Mouse (Mus musculus): ENCODE measurements around the gene Stn1. TPM values are rescaled to one million over a fixed set of nuclear protein-coding genes. Genes with fewer than 3 reads are reported as not detected.
A peak's percentile ranks its signal among the peaks of the same experiment; 100 is the strongest.

Gene Stn1
- polyA plus RNA-seq, 1 experiment, result 23.9 TPM

DNA sequence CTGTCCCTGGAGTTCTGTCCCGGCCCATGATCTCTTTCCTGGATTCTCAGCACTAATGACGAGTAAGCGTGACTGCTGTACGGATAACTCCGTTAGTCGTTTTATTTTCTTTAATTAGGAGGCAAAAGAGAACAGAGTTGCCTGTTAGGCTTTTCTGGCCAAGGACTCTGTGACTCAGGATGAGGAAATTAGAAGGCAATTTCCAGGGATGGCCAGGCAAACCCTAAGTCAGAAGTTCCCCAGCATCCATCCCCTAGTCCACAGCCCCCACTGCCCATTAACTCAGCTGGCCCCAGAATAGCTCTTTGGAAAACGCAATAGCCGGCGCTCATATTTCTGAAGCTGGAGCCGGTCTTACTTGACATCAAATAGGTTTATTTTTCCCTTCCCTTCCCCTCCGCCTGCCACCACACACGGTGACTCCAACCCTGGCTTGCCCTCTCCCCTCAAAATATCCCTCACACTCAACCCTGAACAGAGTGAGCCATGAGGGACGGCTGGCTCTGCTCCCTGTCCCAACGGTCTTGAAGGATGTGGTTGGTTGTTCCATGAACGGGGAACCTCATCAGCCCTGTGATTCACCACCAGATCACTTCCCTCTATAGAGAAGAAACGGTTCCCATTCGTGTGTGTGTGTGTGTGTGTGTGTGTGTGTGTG lies 78.7 kb downstream of the Stn1 start:
- DNase-seq (ENCODE audit: low read depth), result no peak
- no peak for TF ChIP-seq CTCF (IDR thresholded peaks at IDR 0.05; ENCODE audit: borderline replicate concordance, extremely low read depth, insufficient read depth, insufficient read length)

DNA sequence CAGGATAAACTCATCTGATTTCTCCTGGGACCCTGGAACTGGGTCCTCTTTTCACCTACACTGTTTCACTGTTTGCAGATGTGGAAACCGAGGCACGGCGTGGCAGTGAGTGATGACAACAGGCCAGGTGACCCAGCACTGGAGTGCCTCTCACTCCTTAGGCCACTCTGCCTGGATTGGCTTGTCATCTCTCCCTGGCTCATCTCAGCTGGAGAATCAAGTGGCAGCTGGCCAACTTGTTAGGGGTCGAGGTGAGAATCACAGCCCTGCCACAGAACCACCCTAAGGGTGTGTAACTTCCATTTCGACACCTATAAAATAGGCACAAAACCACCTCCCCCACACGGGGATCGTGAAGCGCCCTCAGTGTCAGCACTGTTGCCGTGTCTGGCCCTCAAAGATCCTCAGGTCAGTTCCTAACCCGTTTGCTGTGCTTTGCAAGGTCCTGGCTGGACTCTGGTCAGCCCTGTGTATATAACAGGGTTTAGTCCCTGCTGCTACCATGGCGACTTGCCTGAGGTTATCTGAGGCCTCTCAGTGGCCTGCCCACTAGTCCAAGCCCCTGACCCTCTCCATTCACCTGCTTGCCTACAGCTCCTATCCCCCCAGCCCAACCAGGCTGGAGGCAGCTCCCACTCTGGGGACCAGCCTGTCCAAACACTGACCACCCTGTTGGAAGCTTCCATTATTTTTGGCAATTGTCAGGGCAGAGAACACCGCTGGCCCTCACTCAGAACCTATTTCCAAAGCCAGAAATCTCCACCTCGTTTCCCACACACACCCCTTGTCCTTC lies 79.4 kb downstream of the Stn1 start:
- DNase-seq (ENCODE audit: low read depth), result no peak

DNA sequence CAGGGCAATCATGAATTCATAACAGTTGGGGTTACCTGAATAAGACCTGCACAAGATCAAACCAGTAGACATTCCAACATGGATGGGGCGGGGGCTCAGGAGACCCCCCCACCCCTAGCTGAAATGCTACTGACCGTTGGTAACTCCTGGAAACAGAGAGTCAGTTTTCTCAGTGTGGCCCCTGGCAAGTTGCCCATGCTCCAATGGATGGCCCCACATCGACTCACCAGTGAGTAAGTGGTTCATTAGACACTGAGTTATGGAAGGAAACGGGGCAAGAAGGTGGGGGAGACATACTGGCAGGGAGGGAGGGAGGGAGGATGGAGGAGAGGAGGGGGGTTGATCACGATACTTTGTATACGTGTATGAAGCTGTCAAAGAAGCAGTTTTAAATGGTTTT lies 81.3 kb downstream of the Stn1 start:
- TF ChIP-seq CTCF (IDR thresholded peaks at IDR 0.05; ENCODE audit: borderline replicate concordance, extremely low read depth, insufficient read depth, insufficient read length) (no peak), POLR2A (IDR thresholded peaks at IDR 0.05; ENCODE audit: borderline replicate concordance, extremely low read depth, insufficient read depth, insufficient read length, poor library complexity, severe bottlenecking) (no peak)

More for the DNA sequence above, 79.4 kb downstream of the Stn1 start:
- TF ChIP-seq CTCF (IDR thresholded peaks at IDR 0.05; ENCODE audit: borderline replicate concordance, extremely low read depth, insufficient read depth, insufficient read length), result no peak
- TF ChIP-seq POLR2A (IDR thresholded peaks at IDR 0.05; ENCODE audit: borderline replicate concordance, extremely low read depth, insufficient read depth, insufficient read length, poor library complexity, severe bottlenecking), result no peak

DNA sequence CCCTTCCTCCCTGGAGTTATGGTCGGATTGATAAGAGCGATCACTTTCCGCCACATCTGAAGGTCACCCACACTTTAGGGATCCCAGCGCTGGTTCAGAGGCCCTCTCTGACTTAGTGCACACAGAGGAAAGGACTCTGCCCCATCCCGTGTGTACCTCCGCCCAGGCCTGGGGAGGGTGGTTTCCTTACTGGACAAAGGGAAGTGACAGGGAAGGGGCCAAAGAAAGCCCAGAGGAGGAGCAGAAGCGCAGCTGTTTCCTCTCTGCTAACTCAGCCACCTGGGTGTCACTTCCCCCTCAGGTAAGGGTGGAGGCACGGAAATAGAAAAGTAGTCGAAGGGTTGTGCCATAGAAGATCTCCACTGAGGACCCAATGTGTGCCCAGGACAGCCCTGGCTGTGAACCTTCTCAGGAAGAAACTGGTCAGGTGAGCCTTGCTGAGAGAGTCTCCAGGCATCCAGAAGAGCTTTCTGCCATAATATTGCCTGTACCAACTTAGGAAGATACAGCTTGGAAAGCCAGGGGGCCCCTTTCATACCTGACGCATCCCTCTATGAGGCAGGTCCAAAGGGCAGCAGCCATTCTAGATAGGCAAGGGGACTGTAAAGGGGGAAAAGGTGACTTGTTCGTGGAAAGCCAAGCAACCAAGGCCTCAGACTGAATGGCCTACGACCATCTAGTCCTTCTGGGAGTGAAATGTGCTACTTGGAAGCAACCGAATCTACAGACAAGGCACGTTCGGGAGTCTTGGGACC lies 82.1 kb downstream of the Stn1 start:
- no peak for DNase-seq (ENCODE audit: low read depth)
- TF ChIP-seq CTCF (IDR thresholded peaks at IDR 0.05; ENCODE audit: borderline replicate concordance, extremely low read depth, insufficient read depth, insufficient read length) (no peak), POLR2A (IDR thresholded peaks at IDR 0.05; ENCODE audit: borderline replicate concordance, extremely low read depth, insufficient read depth, insufficient read length, poor library complexity, severe bottlenecking) (no peak)

More for the DNA sequence above, 81.3 kb downstream of the Stn1 start:
- DNase-seq (ENCODE audit: low read depth), result no peak

DNA sequence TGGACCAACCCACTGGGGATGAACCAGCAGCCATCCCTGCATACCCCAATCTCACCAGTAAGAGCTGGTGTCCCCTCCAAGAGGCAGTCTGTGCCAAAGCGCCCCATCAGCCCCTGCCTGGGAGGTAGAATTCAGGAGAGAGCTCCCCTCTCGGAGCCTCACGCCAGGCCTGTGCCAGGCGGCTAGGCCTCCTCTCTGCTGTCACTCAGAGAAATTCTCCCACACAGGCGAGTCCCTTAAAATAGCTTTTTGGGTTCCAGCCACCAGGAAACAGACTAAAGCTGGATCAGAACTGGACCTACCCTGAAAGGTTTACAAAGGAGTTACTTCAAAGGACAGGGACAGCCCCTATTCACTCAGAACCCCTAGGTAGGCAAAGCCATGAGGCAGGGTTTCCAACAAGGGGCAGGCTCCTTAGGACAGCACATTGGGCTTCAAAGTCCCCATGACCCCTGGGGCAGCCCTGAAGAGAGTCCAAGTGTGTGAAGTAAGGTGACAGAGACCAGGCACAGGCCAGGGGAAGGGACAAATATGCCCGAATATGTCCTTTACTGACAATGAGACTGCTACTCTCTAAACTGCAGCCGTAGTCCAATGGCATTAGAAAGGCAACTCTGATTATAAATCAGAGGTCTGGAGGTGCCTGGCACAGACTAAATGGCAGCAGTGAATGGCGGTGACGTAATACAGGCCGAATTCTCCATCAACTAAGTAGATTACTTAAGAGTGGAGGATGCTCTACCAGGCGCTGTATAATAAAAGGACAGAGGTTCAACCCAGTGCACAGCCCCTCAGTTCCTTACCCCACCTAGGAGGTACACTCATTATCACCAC lies 82.9 kb downstream of the Stn1 start:
- no peak for TF ChIP-seq CTCF (IDR thresholded peaks at IDR 0.05; ENCODE audit: borderline replicate concordance, extremely low read depth, insufficient read depth, insufficient read length)
- DNase-seq (ENCODE audit: low read depth), result peak; percentile 58

DNA sequence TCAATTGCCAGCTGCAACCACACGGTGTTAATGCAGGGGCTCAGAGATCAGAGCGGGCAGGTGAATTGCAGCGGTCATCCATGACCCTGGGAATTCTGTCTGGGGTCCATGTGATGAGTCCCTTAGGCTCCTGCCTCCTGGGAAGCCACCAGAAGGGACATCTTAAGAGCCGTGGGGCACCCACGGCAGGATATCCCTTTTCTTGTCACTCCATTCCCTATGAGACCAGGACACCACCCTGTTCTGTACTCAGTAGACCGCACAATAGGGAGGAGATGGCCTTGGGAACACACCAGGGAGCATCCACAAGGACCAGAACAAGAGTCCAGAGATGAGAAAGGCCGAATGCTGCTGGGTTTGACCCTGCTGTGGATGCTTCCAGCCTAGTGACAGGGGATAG lies 84.0 kb downstream of the Stn1 start:
- DNase-seq (ENCODE audit: low read depth), result no peak
- TF ChIP-seq POLR2A (IDR thresholded peaks at IDR 0.05; ENCODE audit: borderline replicate concordance, extremely low read depth, insufficient read depth, insufficient read length, poor library complexity, severe bottlenecking) (no peak), CTCF (IDR thresholded peaks at IDR 0.05; ENCODE audit: borderline replicate concordance, extremely low read depth, insufficient read depth, insufficient read length) (no peak)

DNA sequence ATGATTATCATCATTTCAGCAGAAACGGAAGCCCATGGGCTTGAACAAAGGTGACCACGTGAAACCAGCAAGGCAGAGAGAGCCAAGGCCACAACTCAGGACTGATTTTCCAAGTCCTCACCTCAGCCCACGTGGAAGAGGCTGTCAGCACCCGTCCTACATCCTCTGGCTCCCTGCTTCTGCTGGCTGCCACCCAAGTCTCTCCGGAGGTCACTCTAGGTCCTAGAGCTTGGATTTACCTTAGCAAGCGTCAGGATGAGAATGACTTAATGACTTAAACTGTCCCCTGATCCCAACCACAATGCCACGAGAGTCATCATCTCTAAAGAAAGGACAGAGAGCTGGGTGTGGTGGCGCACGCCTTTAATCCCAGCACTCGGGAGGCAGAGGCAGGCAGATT lies 84.6 kb downstream of the Stn1 start:
- no peak for DNase-seq (ENCODE audit: low read depth)
- no peak for TF ChIP-seq CTCF (IDR thresholded peaks at IDR 0.05; ENCODE audit: borderline replicate concordance, extremely low read depth, insufficient read depth, insufficient read length)
- no peak for TF ChIP-seq POLR2A (IDR thresholded peaks at IDR 0.05; ENCODE audit: borderline replicate concordance, extremely low read depth, insufficient read depth, insufficient read length, poor library complexity, severe bottlenecking)

DNA sequence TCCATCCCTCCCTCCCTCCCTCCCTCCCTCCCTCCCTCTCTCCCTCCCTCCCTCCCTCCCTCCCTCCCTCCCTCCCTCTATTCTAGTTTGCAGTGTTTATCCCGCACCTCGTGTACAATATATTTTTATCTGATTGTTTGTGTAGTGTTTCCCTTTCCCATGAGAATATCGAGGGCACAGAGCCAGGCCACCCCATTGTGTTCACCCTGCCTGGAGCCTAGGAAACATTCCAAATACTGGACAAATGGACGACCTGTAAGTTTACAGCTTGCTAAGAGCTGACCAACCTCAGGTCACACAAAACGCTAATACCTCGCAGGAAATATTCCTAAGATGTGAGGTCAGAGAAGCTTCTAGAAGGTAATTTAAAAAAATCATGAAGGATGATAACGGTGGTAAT lies 85.1 kb downstream of the Stn1 start:
- TF ChIP-seq POLR2A (IDR thresholded peaks at IDR 0.05; ENCODE audit: borderline replicate concordance, extremely low read depth, insufficient read depth, insufficient read length, poor library complexity, severe bottlenecking), result no peak
- no peak for DNase-seq (ENCODE audit: low read depth)

DNA sequence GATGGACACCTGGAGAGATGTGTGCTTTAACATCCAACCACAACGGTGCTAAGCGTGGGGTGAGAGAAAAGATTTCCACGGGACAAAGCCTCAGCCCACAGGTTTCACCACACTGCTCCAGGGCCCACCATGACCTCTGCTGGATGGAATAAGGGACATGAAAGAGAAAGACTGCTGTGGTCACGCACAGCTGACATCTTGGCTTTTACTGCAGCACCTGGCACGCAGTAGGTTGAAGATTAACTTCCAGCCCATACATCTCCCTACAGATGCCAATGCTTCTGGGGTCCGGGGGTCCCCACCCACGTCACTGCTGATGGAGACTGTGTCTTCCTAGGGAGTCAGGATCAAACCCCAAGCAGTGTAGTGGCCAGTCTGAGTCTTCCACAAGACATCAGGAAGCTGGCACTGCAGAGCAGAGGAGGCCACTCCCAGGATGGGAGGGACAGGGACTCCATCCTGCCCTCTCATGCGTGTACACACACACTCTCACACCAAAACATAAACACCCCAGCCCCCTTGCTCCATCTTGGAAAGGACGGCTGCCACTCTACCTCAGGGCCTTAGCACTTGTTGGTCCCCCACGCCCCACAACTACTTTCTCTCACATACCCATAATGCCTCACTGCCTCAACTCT lies 85.7 kb downstream of the Stn1 start:
- TF ChIP-seq POLR2A (IDR thresholded peaks at IDR 0.05; ENCODE audit: borderline replicate concordance, extremely low read depth, insufficient read depth, insufficient read length, poor library complexity, severe bottlenecking) (no peak), CTCF (IDR thresholded peaks at IDR 0.05; ENCODE audit: borderline replicate concordance, extremely low read depth, insufficient read depth, insufficient read length) (no peak)
- no peak for DNase-seq (ENCODE audit: low read depth)

Other genes starting within 250 kb of the Stn1 start
- 10.1 and 14.5 TPM in 2 replicates for gene Sh3pxd2a, start 73.1 kb downstream of the Stn1 start, polyA plus RNA-seq (2012; rRNA removed)
- gene Slk, start 42.2 kb upstream of the Stn1 start, polyA plus RNA-seq (2012; rRNA removed), result 20.0 and 23.7 TPM in 2 replicates
- 1.4 and 2.6 TPM in 2 replicates for gene Col17a1, start 154.6 kb upstream of the Stn1 start, polyA plus RNA-seq (2012; rRNA removed)
- gene Sfr1, start 194.2 kb upstream of the Stn1 start, polyA plus RNA-seq (2012; rRNA removed), result 96.2 and 107 TPM in 2 replicates

Measured in brain, embryonic 14.5 days (tissue).